Mouse (Mus musculus): ENCODE measurements around the gene 1700025G04Rik. TPM values are rescaled to one million over a fixed set of nuclear protein-coding genes. Genes with fewer than 3 reads are reported as not detected.

The 1700025G04Rik gene
- polyA plus RNA-seq, 1 experiment from 2014 or later = 27.8 TPM

- H3K4me1 ChIP-seq (ENCODE audit: control insufficient read depth, insufficient read depth, low read length) = 0 out of 2 replicates have a peak, but pooled peaks cover 4% of the 10 kb centered on the region
- ATAC-seq (ENCODE audit: low FRiP score, low TSS enrichment) (no peak), DNase-seq (no peak)
- H3K4me2 ChIP-seq (ENCODE audit: low read length) = no peak overlapping the region
- no peak overlapping the region for H3K27ac ChIP-seq (replicated peaks; ENCODE audit: low read depth, low read length)
- H3K9ac ChIP-seq (replicated peaks; ENCODE audit: low read length) = no peak overlapping the region
- H3K4me3 ChIP-seq (replicated peaks; ENCODE audit: low read depth, low read length) = no peak overlapping the region
- H3K36me3 ChIP-seq (ENCODE audit: control insufficient read depth, insufficient read depth, low read length) = no peaks in the 10 kb centered on the region
- no peaks in the 10 kb centered on the region for H3K9me3 ChIP-seq (ENCODE audit: control insufficient read depth, low read length)
- H3K27me3 ChIP-seq (ENCODE audit: control insufficient read depth, insufficient read depth, low read length) = no peaks in the 10 kb centered on the region
- 83% methylated on average over 4 of the region's 4 CpGs for WGBS
Measured at GRCm38 (mm10) chr1:151926141-151926540, 163.8 kb downstream of the 1700025G04Rik start.

- Histone ChIP-seq H3K4me1 (ENCODE audit: control insufficient read depth, insufficient read depth, low read length) (0 out of 2 replicates have a peak, but pooled peaks cover 5% of the 10 kb centered on the region), H3K27me3 (ENCODE audit: control insufficient read depth, insufficient read depth, low read length) (no peaks in the 10 kb centered on the region), H3K9me3 (ENCODE audit: control insufficient read depth, low read length) (no peaks in the 10 kb centered on the region), H3K27ac (replicated peaks; ENCODE audit: low read depth, low read length) (no peak overlapping the region), H3K4me2 (ENCODE audit: low read length) (no peak overlapping the region), H3K9ac (replicated peaks; ENCODE audit: low read length) (no peak overlapping the region), H3K4me3 (replicated peaks; ENCODE audit: low read depth, low read length) (no peak overlapping the region), H3K36me3 (ENCODE audit: control insufficient read depth, insufficient read depth, low read length) (no peaks in the 10 kb centered on the region)
- no peak for ATAC-seq (ENCODE audit: low FRiP score, low TSS enrichment)
- 57% methylated on average over 7 of the region's 7 CpGs for WGBS
- peak; percentile 39 for DNase-seq
Measured at GRCm38 (mm10) chr1:151925738-151926137, 164.2 kb downstream of the 1700025G04Rik start.

GRCm38 (mm10) chr1:151918806-151919357 is 171.0 kb downstream of the 1700025G04Rik start:
- Histone ChIP-seq H3K27ac (replicated peaks; ENCODE audit: low read depth, low read length) (peak overlapping the region; percentile 71), H3K36me3 (ENCODE audit: control insufficient read depth, insufficient read depth, low read length) (peaks cover 5% of the 10 kb centered on the region; the same call in 1 of the 2 replicates), H3K9ac (replicated peaks; ENCODE audit: low read length) (no peak overlapping the region), H3K4me2 (ENCODE audit: low read length) (no peak overlapping the region), H3K27me3 (ENCODE audit: control insufficient read depth, insufficient read depth, low read length) (no peaks in the 10 kb centered on the region), H3K9me3 (ENCODE audit: control insufficient read depth, low read length) (no peaks in the 10 kb centered on the region), H3K4me1 (ENCODE audit: control insufficient read depth, insufficient read depth, low read length) (peaks cover 8% of the 10 kb centered on the region; the same call in 1 of the 2 replicates), H3K4me3 (replicated peaks; ENCODE audit: low read depth, low read length) (no peak overlapping the region)
- 0 out of 2 replicates have a peak, but pooled peaks have one; percentile 55 for ATAC-seq (ENCODE audit: low FRiP score, low TSS enrichment)
- 46% methylated on average over 9 of the region's 9 CpGs for WGBS
- DNase-seq = peak; percentile 56

GRCm38 (mm10) chr1:151917736-151918135 is 172.2 kb downstream of the 1700025G04Rik start:
- no peak overlapping the region for H3K4me3 ChIP-seq (replicated peaks; ENCODE audit: low read depth, low read length)
- 91% methylated on average over 3 of the region's 3 CpGs for WGBS

GRCm38 (mm10) chr1:151914494-151914893 is 175.4 kb downstream of the 1700025G04Rik start:
- Histone ChIP-seq H3K27me3 (ENCODE audit: control insufficient read depth, insufficient read depth, low read length) (no peaks in the 10 kb centered on the region), H3K9ac (replicated peaks; ENCODE audit: low read length) (no peak overlapping the region), H3K27ac (replicated peaks; ENCODE audit: low read depth, low read length) (no peak overlapping the region), H3K4me2 (ENCODE audit: low read length) (no peak overlapping the region), H3K4me3 (replicated peaks; ENCODE audit: low read depth, low read length) (no peak overlapping the region), H3K4me1 (ENCODE audit: control insufficient read depth, insufficient read depth, low read length) (peaks cover 8% of the 10 kb centered on the region; the same call in 1 of the 2 replicates), H3K36me3 (ENCODE audit: control insufficient read depth, insufficient read depth, low read length) (peaks cover 5% of the 10 kb centered on the region; the same call in 1 of the 2 replicates), H3K9me3 (ENCODE audit: control insufficient read depth, low read length) (no peaks in the 10 kb centered on the region)
- DNase-seq (no peak), ATAC-seq (ENCODE audit: low FRiP score, low TSS enrichment) (no peak)
- WGBS = 98% methylated on average over 9 of the region's 9 CpGs

More at GRCm38 (mm10) chr1:151917736-151918135, 172.2 kb downstream of the 1700025G04Rik start:
- H3K27me3 ChIP-seq (ENCODE audit: control insufficient read depth, insufficient read depth, low read length) = no peaks in the 10 kb centered on the region
- DNase-seq (no peak), ATAC-seq (ENCODE audit: low FRiP score, low TSS enrichment) (no peak)
- 0 out of 2 replicates have a peak overlapping the region, but pooled peaks have one; percentile 42 for H3K27ac ChIP-seq (replicated peaks; ENCODE audit: low read depth, low read length)
- peaks cover 8% of the 10 kb centered on the region; the same call in 1 of the 2 replicates for H3K4me1 ChIP-seq (ENCODE audit: control insufficient read depth, insufficient read depth, low read length)
- H3K36me3 ChIP-seq (ENCODE audit: control insufficient read depth, insufficient read depth, low read length) = peaks cover 5% of the 10 kb centered on the region; the same call in 1 of the 2 replicates
- no peak overlapping the region for H3K4me2 ChIP-seq (ENCODE audit: low read length)
- no peak overlapping the region for H3K9ac ChIP-seq (replicated peaks; ENCODE audit: low read length)
- H3K9me3 ChIP-seq (ENCODE audit: control insufficient read depth, low read length) = no peaks in the 10 kb centered on the region

- Histone ChIP-seq H3K27me3 (ENCODE audit: control insufficient read depth, insufficient read depth, low read length) (no peaks in the 10 kb centered on the region), H3K4me3 (replicated peaks; ENCODE audit: low read depth, low read length) (no peak overlapping the region), H3K9me3 (ENCODE audit: control insufficient read depth, low read length) (no peaks in the 10 kb centered on the region), H3K4me2 (ENCODE audit: low read length) (no peak overlapping the region), H3K4me1 (ENCODE audit: control insufficient read depth, insufficient read depth, low read length) (0 out of 2 replicates have a peak, but pooled peaks cover 3% of the 10 kb centered on the region), H3K9ac (replicated peaks; ENCODE audit: low read length) (no peak overlapping the region), H3K36me3 (ENCODE audit: control insufficient read depth, insufficient read depth, low read length) (no peaks in the 10 kb centered on the region), H3K27ac (replicated peaks; ENCODE audit: low read depth, low read length) (no peak overlapping the region)
- WGBS = 87% methylated on average over 4 of the region's 4 CpGs
- DNase-seq (no peak), ATAC-seq (ENCODE audit: low FRiP score, low TSS enrichment) (no peak)
Measured at GRCm38 (mm10) chr1:151907014-151907413, 182.9 kb downstream of the 1700025G04Rik start.

- WGBS = 54% methylated on average over 12 of the region's 12 CpGs
- no peak for ATAC-seq (ENCODE audit: low FRiP score, low TSS enrichment)
- H3K27ac ChIP-seq (replicated peaks; ENCODE audit: low read depth, low read length) = no peak overlapping the region
Measured at GRCm38 (mm10) chr1:151900706-151901360, 189.1 kb downstream of the 1700025G04Rik start.

GRCm38 (mm10) chr1:151899964-151900363 is 190.0 kb downstream of the 1700025G04Rik start:
- ATAC-seq (ENCODE audit: low FRiP score, low TSS enrichment) (no peak), DNase-seq (no peak)
- no peak overlapping the region for H3K4me3 ChIP-seq (replicated peaks; ENCODE audit: low read depth, low read length)
- peaks cover 4% of the 10 kb centered on the region for H3K4me1 ChIP-seq (ENCODE audit: control insufficient read depth, insufficient read depth, low read length)
- H3K27ac ChIP-seq (replicated peaks; ENCODE audit: low read depth, low read length) = no peak overlapping the region
- WGBS = 83% methylated on average over 7 of the region's 7 CpGs
- H3K9me3 ChIP-seq (ENCODE audit: control insufficient read depth, low read length) = no peaks in the 10 kb centered on the region
- no peaks in the 10 kb centered on the region for H3K36me3 ChIP-seq (ENCODE audit: control insufficient read depth, insufficient read depth, low read length)
- no peak overlapping the region for H3K4me2 ChIP-seq (ENCODE audit: low read length)
- no peak overlapping the region for H3K9ac ChIP-seq (replicated peaks; ENCODE audit: low read length)
- no peaks in the 10 kb centered on the region for H3K27me3 ChIP-seq (ENCODE audit: control insufficient read depth, insufficient read depth, low read length)

More at GRCm38 (mm10) chr1:151900706-151901360, 189.1 kb downstream of the 1700025G04Rik start:
- Histone ChIP-seq H3K9ac (replicated peaks; ENCODE audit: low read length) (no peak overlapping the region), H3K4me3 (replicated peaks; ENCODE audit: low read depth, low read length) (no peak overlapping the region), H3K27me3 (ENCODE audit: control insufficient read depth, insufficient read depth, low read length) (no peaks in the 10 kb centered on the region), H3K4me1 (ENCODE audit: control insufficient read depth, insufficient read depth, low read length) (peaks cover 4% of the 10 kb centered on the region), H3K4me2 (ENCODE audit: low read length) (no peak overlapping the region), H3K36me3 (ENCODE audit: control insufficient read depth, insufficient read depth, low read length) (no peaks in the 10 kb centered on the region), H3K9me3 (ENCODE audit: control insufficient read depth, low read length) (no peaks in the 10 kb centered on the region)
- no peak for DNase-seq

All from midbrain, embryonic 14.5 days (tissue).